Mouse (Mus musculus) ES-E14 (cell line): ENCODE measurements at regions not wholly inside any gene's neighbourhood (a gene's known extent, or its start where the extent isn't known, plus 50 kb on each side); places are given as distances from the start of the nearest gene placed in this dataset.

ENCODE experiments used
- CHD2 ChIP-seq: IDR thresholded peaks from 2 replicates; pipeline ENCODE4 v1.6.1; 2014; ENCODE audit warnings: mild to moderate bottlenecking, low read depth, low read length, inconsistent platforms
- HCFC1 ChIP-seq: IDR thresholded peaks from 2 replicates; pipeline ENCODE4 v1.6.1; 2012; ENCODE audit warnings: low read length, inconsistent platforms, borderline replicate concordance; ENCODE audit not compliant: insufficient read depth
- MAFK ChIP-seq: IDR thresholded peaks from 2 replicates; pipeline ENCODE4 v1.6.1; 2014; ENCODE audit warnings: mild to moderate bottlenecking, low read depth, low read length, inconsistent platforms; ENCODE audit not compliant: insufficient read depth
- ZC3H11A ChIP-seq: IDR thresholded peaks from 2 replicates; pipeline ENCODE4 v1.6.1; 2012; ENCODE audit warnings: low read depth, mild to moderate bottlenecking, inconsistent platforms, low read length, borderline replicate concordance
- ZNF384 ChIP-seq: IDR thresholded peaks from 2 replicates; pipeline ENCODE4 v1.6.1; 2012; ENCODE audit warnings: low read depth, low read length, inconsistent platforms

DNA sequence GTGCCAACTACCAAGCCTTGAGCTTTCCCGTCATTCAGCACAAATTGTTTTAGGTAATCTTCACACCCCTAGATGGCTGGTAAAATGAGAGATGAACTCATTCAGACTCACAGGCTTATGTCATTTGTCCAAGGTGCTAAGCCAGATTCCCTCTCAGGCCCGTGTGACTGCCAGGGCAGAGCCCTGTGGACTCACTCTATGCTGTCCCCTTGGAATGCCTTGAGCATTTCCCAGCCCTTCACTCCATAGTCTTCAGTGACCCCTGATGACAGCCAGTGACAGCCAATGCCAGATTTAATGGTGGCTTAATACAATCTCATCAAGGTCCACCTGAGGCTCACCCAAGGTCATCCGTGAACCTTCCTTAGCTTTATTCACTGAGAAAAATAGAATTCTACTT lies 270.2 kb upstream of the Jmjd1c start:
- TF ChIP-seq MAFK (no peak), HCFC1 (no peak), CHD2 (no peak), ZC3H11A (no peak), ZNF384 (no peak)
